Mouse (Mus musculus) neural tube, embryonic 11.5 days (tissue): ENCODE results near the gene Slc35e1. TPM values are rescaled to one million over a fixed set of nuclear protein-coding genes. Genes with fewer than 3 reads are reported as not detected.

Experiments
- ATAC-seq: fragments of 200-750 bp; cut with Nextera tagmentation; 2 replicates; pipeline ENCODE4 v1.8.0; 2017; ENCODE audit warnings: moderate number of reproducible peaks, mild to moderate bottlenecking, moderate TSS enrichment, moderate library complexity; ENCODE audit not compliant: insufficient read depth, low FRiP score, low TSS enrichment
- DNase-seq: peaks from one replicate; pipeline ENCODE4 v3.0.0-alpha.2; 2015; ENCODE audit warnings: low spot score
- H3K27ac ChIP-seq: fragments of 300-500 bp; sonication (generic); 2 replicates; pipeline ENCODE4 v1.5.1; 2014; ENCODE audit warnings: low read depth, mild to moderate bottlenecking, low read length
- H3K27me3 ChIP-seq: fragments of 300-500 bp; sonication (generic); 2 replicates; pipeline ENCODE4 v1.6.1; 2014; ENCODE audit warnings: mild to moderate bottlenecking, low read length, mixed read lengths; ENCODE audit not compliant: control insufficient read depth, insufficient read depth
- H3K36me3 ChIP-seq: fragments of 300-500 bp; sonication (generic); 2 replicates; pipeline ENCODE4 v1.6.1; 2014; ENCODE audit warnings: mild to moderate bottlenecking, low read length, moderate library complexity, mixed read lengths; ENCODE audit not compliant: control insufficient read depth, insufficient read depth
- H3K4me1 ChIP-seq: fragments of 300-500 bp; sonication (generic); 2 replicates; pipeline ENCODE4 v1.6.1; 2014; ENCODE audit warnings: low read length, mixed read lengths; ENCODE audit not compliant: control insufficient read depth, insufficient read depth
- H3K4me2 ChIP-seq: fragments of 300-500 bp; sonication (generic); 2 replicates; pipeline ENCODE4 v1.6.1; 2014; ENCODE audit warnings: low read depth, mild to moderate bottlenecking, moderate library complexity
- H3K4me3 ChIP-seq: fragments of 300-500 bp; sonication (generic); 2 replicates; pipeline ENCODE4 v1.5.1; 2014; ENCODE audit warnings: low read depth, low read length
- H3K9ac ChIP-seq: fragments of 300-500 bp; sonication (generic); 2 replicates; pipeline ENCODE4 v1.6.1; 2014; ENCODE audit warnings: mild to moderate bottlenecking, low read length
- H3K9me3 ChIP-seq: fragments of 300-500 bp; sonication (generic); 2 replicates; pipeline ENCODE4 v1.6.1; 2016; ENCODE audit warnings: low read length; ENCODE audit not compliant: control insufficient read depth
- WGBS: fragments of 180-500 bp; shearing (Covaris S2); extraction: QIAGEN DNeasy Blood & Tissue Kit; methylation state at CpG from one replicate; pipeline ENCODE4 v1.1.7; 2014; 5-methylcytosine and 5-hydroxymethylcytosine counted together
- polyA plus RNA-seq: library from polyadenylated mRNA; unstranded; fragments of >200 nt; fragmentation: Nextera tagmentation; extraction: Ambion mirVana; gene quantifications from 2 replicates; pipeline ENCODE4 v1.2.1, GENCODE M21; 2014

The Slc35e1 gene
- 13.6 and 14.6 TPM in 2 replicates for polyA plus RNA-seq

GRCm38 (mm10) chr8:72491680-72492621 lies at the start of gene Slc35e1:
TSS of gene Slc35e1 (minus strand) at chr8:72492614.
- ATAC-seq (peak; percentile 65), DNase-seq (peak; percentile 38)
- H3K27ac ChIP-seq: peak within 1 kb of the TSS; percentile 49
- peaks cover 9% of the 10 kb centered on the region for H3K36me3 ChIP-seq
- no peaks in the 10 kb centered on the region for H3K27me3 ChIP-seq
- 1% methylated on average over 73 of the region's 98 CpGs for WGBS
- H3K4me2 ChIP-seq: peak within 1 kb of the TSS; percentile 92
- peak within 1 kb of the TSS; percentile 91 for H3K4me3 ChIP-seq
- peak within 1 kb of the TSS; percentile 81 for H3K9ac ChIP-seq
- peaks cover 17% of the 10 kb centered on the region for H3K4me1 ChIP-seq
- no peaks in the 10 kb centered on the region for H3K9me3 ChIP-seq

- no peak overlapping the region for H3K27ac ChIP-seq
- no peaks in the 10 kb centered on the region for H3K4me1 ChIP-seq
- no peak overlapping the region for H3K4me3 ChIP-seq
- DNase-seq (no peak), ATAC-seq (no peak)
- H3K36me3 ChIP-seq: no peaks in the 10 kb centered on the region
- H3K9ac ChIP-seq: no peak overlapping the region
- H3K9me3 ChIP-seq: no peaks in the 10 kb centered on the region
- H3K4me2 ChIP-seq: no peak overlapping the region
- no peaks in the 10 kb centered on the region for H3K27me3 ChIP-seq
These were observed 46.8 kb upstream of the Slc35e1 start for GRCm38 (mm10) chr8:72539234-72539633.

GRCm38 (mm10) chr8:72534888-72535287 lies 42.5 kb upstream of the Slc35e1 start:
- Histone ChIP-seq H3K27me3 (no peaks in the 10 kb centered on the region), H3K27ac (no peak overlapping the region), H3K4me2 (no peak overlapping the region), H3K9me3 (no peaks in the 10 kb centered on the region), H3K4me3 (no peak overlapping the region), H3K36me3 (no peaks in the 10 kb centered on the region), H3K4me1 (no peaks in the 10 kb centered on the region), H3K9ac (no peak overlapping the region)
- DNase-seq (no peak), ATAC-seq (no peak)
- 90% methylated on average over 3 of the region's 3 CpGs for WGBS

GRCm38 (mm10) chr8:72532103-72532502 lies 39.7 kb upstream of the Slc35e1 start:
- Histone ChIP-seq H3K27ac (no peak overlapping the region), H3K4me3 (no peak overlapping the region), H3K9ac (no peak overlapping the region), H3K4me1 (no peaks in the 10 kb centered on the region), H3K4me2 (no peak overlapping the region), H3K27me3 (no peaks in the 10 kb centered on the region), H3K36me3 (no peaks in the 10 kb centered on the region), H3K9me3 (no peaks in the 10 kb centered on the region)
- no peak for DNase-seq
- no peak for ATAC-seq
- WGBS: 94% methylated on average over 1 of the region's 1 CpGs

- Histone ChIP-seq H3K27me3 (no peaks in the 10 kb centered on the region), H3K9me3 (no peaks in the 10 kb centered on the region), H3K9ac (no peak overlapping the region), H3K27ac (no peak overlapping the region), H3K36me3 (no peaks in the 10 kb centered on the region), H3K4me2 (no peak overlapping the region), H3K4me1 (no peaks in the 10 kb centered on the region), H3K4me3 (no peak overlapping the region)
- no peak for DNase-seq
- ATAC-seq: no peak
These were observed 29.5 kb upstream of the Slc35e1 start for GRCm38 (mm10) chr8:72521888-72522287.

GRCm38 (mm10) chr8:72517421-72517988 lies 25.1 kb upstream of the Slc35e1 start:
- Histone ChIP-seq H3K9ac (no peak overlapping the region), H3K27me3 (no peaks in the 10 kb centered on the region), H3K4me1 (no peaks in the 10 kb centered on the region), H3K36me3 (no peaks in the 10 kb centered on the region), H3K4me2 (no peak overlapping the region), H3K4me3 (no peak overlapping the region), H3K9me3 (no peaks in the 10 kb centered on the region), H3K27ac (no peak overlapping the region)
- 83% methylated on average over 7 of the region's 7 CpGs for WGBS
- DNase-seq: no peak
- no peak for ATAC-seq

GRCm38 (mm10) chr8:72513158-72513557 lies 20.7 kb upstream of the Slc35e1 start:
- H3K4me1 ChIP-seq: no peaks in the 10 kb centered on the region
- H3K4me2 ChIP-seq: no peak overlapping the region
- H3K9ac ChIP-seq: no peak overlapping the region
- WGBS: 96% methylated on average over 1 of the region's 1 CpGs
- no peak for ATAC-seq
- no peak for DNase-seq
- no peaks in the 10 kb centered on the region for H3K27me3 ChIP-seq
- no peak overlapping the region for H3K4me3 ChIP-seq
- H3K36me3 ChIP-seq: no peaks in the 10 kb centered on the region; the same call in 1 of the 2 replicates
- no peaks in the 10 kb centered on the region for H3K9me3 ChIP-seq
- no peak overlapping the region for H3K27ac ChIP-seq

- Histone ChIP-seq H3K4me1 (no peaks in the 10 kb centered on the region), H3K4me3 (no peak overlapping the region), H3K9ac (no peak overlapping the region), H3K27ac (no peak overlapping the region), H3K9me3 (no peaks in the 10 kb centered on the region), H3K27me3 (no peaks in the 10 kb centered on the region), H3K4me2 (no peak overlapping the region), H3K36me3 (no peaks in the 10 kb centered on the region; the same call in 1 of the 2 replicates)
- ATAC-seq (no peak), DNase-seq (no peak)
- 93% methylated on average over 1 of the region's 1 CpGs for WGBS
These were observed 20.2 kb upstream of the Slc35e1 start for GRCm38 (mm10) chr8:72512648-72513047.

GRCm38 (mm10) chr8:72507505-72507904 lies 15.1 kb upstream of the Slc35e1 start:
- no peak overlapping the region for H3K4me2 ChIP-seq
- no peak overlapping the region for H3K4me3 ChIP-seq
- 89% methylated on average over 1 of the region's 1 CpGs for WGBS
- no peaks in the 10 kb centered on the region for H3K4me1 ChIP-seq
- H3K9ac ChIP-seq: no peak overlapping the region
- H3K27ac ChIP-seq: no peak overlapping the region
- H3K9me3 ChIP-seq: no peaks in the 10 kb centered on the region
- ATAC-seq (no peak), DNase-seq (no peak)
- no peaks in the 10 kb centered on the region for H3K27me3 ChIP-seq
- no peaks in the 10 kb centered on the region; the same call in 1 of the 2 replicates for H3K36me3 ChIP-seq
